Mouse (Mus musculus) heart, embryonic 12.5 days (tissue): ENCODE data around the gene Crnkl1. TPM values are rescaled to one million over a fixed set of nuclear protein-coding genes. Genes with fewer than 3 reads are reported as not detected.

Source experiments
- ATAC-seq: fragments of 200-750 bp; cut with Nextera tagmentation; 2 replicates; pipeline ENCODE4 v1.8.0; 2017; ENCODE audit warnings: moderate TSS enrichment, moderate library complexity; ENCODE audit not compliant: insufficient number of reproducible peaks, low FRiP score
- H3K27ac ChIP-seq: fragments of 300-500 bp; sonication (generic); 2 replicates; pipeline ENCODE4 v1.5.1; 2016; ENCODE audit warnings: mild to moderate bottlenecking, moderate library complexity; ENCODE audit not compliant: poor library complexity, severe bottlenecking
- H3K27me3 ChIP-seq: fragments of 300-500 bp; sonication (generic); replicated peaks from 2 replicates; pipeline ENCODE4 v1.6.1; 2016; ENCODE audit warnings: mild to moderate bottlenecking, moderate library complexity
- H3K36me3 ChIP-seq: fragments of 300-500 bp; sonication (generic); 2 replicates; pipeline ENCODE4 v1.6.1; 2016; ENCODE audit warnings: mild to moderate bottlenecking, moderate library complexity
- H3K4me1 ChIP-seq: fragments of 300-500 bp; sonication (generic); replicated peaks from 2 replicates; pipeline ENCODE4 v1.6.1; 2016; ENCODE audit warnings: mild to moderate bottlenecking
- H3K4me2 ChIP-seq: fragments of 300-500 bp; sonication (generic); 2 replicates; pipeline ENCODE4 v1.6.1; 2016; ENCODE audit warnings: mild to moderate bottlenecking, moderate library complexity
- H3K4me3 ChIP-seq: fragments of 300-500 bp; sonication (generic); 2 replicates; pipeline ENCODE4 v1.5.1; 2016; ENCODE audit warnings: mild to moderate bottlenecking
- H3K9ac ChIP-seq: fragments of 300-500 bp; sonication (generic); 2 replicates; pipeline ENCODE4 v1.6.1; 2016; ENCODE audit warnings: mild to moderate bottlenecking, moderate library complexity
- H3K9me3 ChIP-seq: fragments of 300-500 bp; sonication (generic); replicated peaks from 2 replicates; pipeline ENCODE4 v1.6.1; 2016; ENCODE audit warnings: mild to moderate bottlenecking, moderate library complexity
- WGBS: fragments of 180-500 bp; shearing (Covaris S2); methylation state at CpG from one replicate; pipeline ENCODE4 v1.1.7; 2016; 5-methylcytosine and 5-hydroxymethylcytosine counted together
- polyA plus RNA-seq: library from polyadenylated mRNA; unstranded; fragments of >200 nt; fragmentation: Nextera tagmentation; extraction: Ambion mirVana; gene quantifications from 2 replicates; pipeline ENCODE4 v1.2.1, GENCODE M21; 2016

The Crnkl1 gene
- polyA plus RNA-seq, 1 experiment from 2014 or later, result 19.8 TPM

- no peaks in the 10 kb centered on the region for H3K36me3 ChIP-seq
- H3K9me3 ChIP-seq, result no peaks in the 10 kb centered on the region
- no peaks in the 10 kb centered on the region for H3K4me1 ChIP-seq
- 11% methylated on average over 4 of the region's 4 CpGs for WGBS
- H3K9ac ChIP-seq, result no peak overlapping the region
- no peak overlapping the region for H3K4me3 ChIP-seq
- H3K4me2 ChIP-seq, result no peak overlapping the region
- no peak for ATAC-seq
- no peaks in the 10 kb centered on the region for H3K27me3 ChIP-seq
- no peak overlapping the region for H3K27ac ChIP-seq
Observed at GRCm38 (mm10) chr2:145957450-145957849, 22.6 kb upstream of the Crnkl1 start.

- WGBS, result 76% methylated on average over 5 of the region's 5 CpGs
- Histone ChIP-seq H3K9ac (no peak overlapping the region), H3K4me1 (no peaks in the 10 kb centered on the region), H3K27me3 (no peaks in the 10 kb centered on the region), H3K9me3 (no peaks in the 10 kb centered on the region), H3K4me3 (no peak overlapping the region), H3K27ac (no peak overlapping the region), H3K4me2 (no peak overlapping the region), H3K36me3 (no peaks in the 10 kb centered on the region)
- no peak for ATAC-seq
Observed at GRCm38 (mm10) chr2:145956318-145956717, 21.5 kb upstream of the Crnkl1 start.

GRCm38 (mm10) chr2:145955844-145956243 lies 21.0 kb upstream of the Crnkl1 start:
- Histone ChIP-seq H3K27ac (no peak overlapping the region), H3K9me3 (no peaks in the 10 kb centered on the region), H3K9ac (no peak overlapping the region), H3K4me1 (no peaks in the 10 kb centered on the region), H3K27me3 (no peaks in the 10 kb centered on the region), H3K4me3 (no peak overlapping the region), H3K4me2 (no peak overlapping the region), H3K36me3 (no peaks in the 10 kb centered on the region)
- 81% methylated on average over 10 of the region's 10 CpGs for WGBS
- no peak for ATAC-seq

GRCm38 (mm10) chr2:145952726-145953125 lies 17.9 kb upstream of the Crnkl1 start:
- 85% methylated on average over 5 of the region's 5 CpGs for WGBS

GRCm38 (mm10) chr2:145950239-145950638 lies 15.4 kb upstream of the Crnkl1 start:
- Histone ChIP-seq H3K9ac (no peak overlapping the region), H3K27ac (no peak overlapping the region), H3K4me2 (no peak overlapping the region), H3K36me3 (no peaks in the 10 kb centered on the region), H3K4me3 (no peak overlapping the region), H3K4me1 (no peaks in the 10 kb centered on the region), H3K9me3 (no peaks in the 10 kb centered on the region), H3K27me3 (no peaks in the 10 kb centered on the region)
- 62% methylated on average over 10 of the region's 10 CpGs for WGBS
- ATAC-seq, result no peak

More at GRCm38 (mm10) chr2:145952726-145953125, 17.9 kb upstream of the Crnkl1 start:
- Histone ChIP-seq H3K27ac (no peak overlapping the region), H3K4me2 (no peak overlapping the region), H3K9me3 (no peaks in the 10 kb centered on the region), H3K4me1 (no peaks in the 10 kb centered on the region), H3K27me3 (no peaks in the 10 kb centered on the region), H3K9ac (no peak overlapping the region), H3K36me3 (no peaks in the 10 kb centered on the region), H3K4me3 (no peak overlapping the region)
- no peak for ATAC-seq

- H3K4me2 ChIP-seq, result no peak overlapping the region
- ATAC-seq, result no peak
Observed at GRCm38 (mm10) chr2:145949475-145950068, 14.8 kb upstream of the Crnkl1 start.

GRCm38 (mm10) chr2:145948402-145948954 lies 13.7 kb upstream of the Crnkl1 start:
- no peak overlapping the region for H3K4me3 ChIP-seq
- no peaks in the 10 kb centered on the region for H3K4me1 ChIP-seq
- H3K27me3 ChIP-seq, result no peaks in the 10 kb centered on the region
- H3K36me3 ChIP-seq, result no peaks in the 10 kb centered on the region
- no peaks in the 10 kb centered on the region for H3K9me3 ChIP-seq
- no peak for ATAC-seq
- no peak overlapping the region for H3K4me2 ChIP-seq
- WGBS, result 69% methylated on average over 7 of the region's 7 CpGs
- no peak overlapping the region for H3K9ac ChIP-seq
- H3K27ac ChIP-seq, result no peak overlapping the region

More at GRCm38 (mm10) chr2:145949475-145950068, 14.8 kb upstream of the Crnkl1 start:
- Histone ChIP-seq H3K27me3 (no peaks in the 10 kb centered on the region), H3K27ac (no peak overlapping the region), H3K9me3 (no peaks in the 10 kb centered on the region), H3K4me1 (no peaks in the 10 kb centered on the region), H3K4me3 (no peak overlapping the region), H3K36me3 (no peaks in the 10 kb centered on the region), H3K9ac (no peak overlapping the region)
- 66% methylated on average over 11 of the region's 11 CpGs for WGBS

GRCm38 (mm10) chr2:145944286-145944685 lies 9.5 kb upstream of the Crnkl1 start:
- Histone ChIP-seq H3K4me1 (no peaks in the 10 kb centered on the region), H3K4me2 (no peak overlapping the region), H3K36me3 (no peaks in the 10 kb centered on the region), H3K4me3 (no peak overlapping the region), H3K9ac (no peak overlapping the region), H3K27me3 (no peaks in the 10 kb centered on the region), H3K27ac (no peak overlapping the region), H3K9me3 (no peaks in the 10 kb centered on the region)
- 82% methylated on average over 3 of the region's 3 CpGs for WGBS
- no peak for ATAC-seq

GRCm38 (mm10) chr2:145941403-145941802 lies 6.6 kb upstream of the Crnkl1 start:
- no peaks in the 10 kb centered on the region; the same call in 1 of the 2 replicates for H3K4me1 ChIP-seq
- H3K36me3 ChIP-seq, result no peaks in the 10 kb centered on the region
- no peak for ATAC-seq
- H3K27me3 ChIP-seq, result no peaks in the 10 kb centered on the region
- no peaks in the 10 kb centered on the region for H3K9me3 ChIP-seq
- 55% methylated on average over 3 of the region's 3 CpGs for WGBS
- H3K9ac ChIP-seq, result no peak overlapping the region
- H3K27ac ChIP-seq, result no peak overlapping the region
- no peak overlapping the region for H3K4me2 ChIP-seq
- no peak overlapping the region for H3K4me3 ChIP-seq

GRCm38 (mm10) chr2:145936975-145937374 lies 2.2 kb upstream of the Crnkl1 start:
- Histone ChIP-seq H3K27ac (peak overlapping the region; percentile 48; the same call in 1 of the 2 replicates), H3K4me3 (no peak overlapping the region), H3K4me2 (peak overlapping the region; percentile 24), H3K9me3 (no peaks in the 10 kb centered on the region), H3K27me3 (no peaks in the 10 kb centered on the region), H3K36me3 (peaks cover 5% of the 10 kb centered on the region), H3K9ac (no peak overlapping the region), H3K4me1 (peaks cover 8% of the 10 kb centered on the region)
- no peak for ATAC-seq
- WGBS, result 46% methylated on average over 8 of the region's 8 CpGs

- H3K4me1 ChIP-seq, result no peaks in the 10 kb centered on the region
- 87% methylated on average over 8 of the region's 8 CpGs for WGBS
- H3K9ac ChIP-seq, result no peak overlapping the region
- H3K9me3 ChIP-seq, result no peaks in the 10 kb centered on the region
- no peak for ATAC-seq
- H3K36me3 ChIP-seq, result peaks cover 81% of the 10 kb centered on the region
- no peaks in the 10 kb centered on the region for H3K27me3 ChIP-seq
- no peak overlapping the region for H3K27ac ChIP-seq
- H3K4me3 ChIP-seq, result no peak overlapping the region
- H3K4me2 ChIP-seq, result no peak overlapping the region
Observed at GRCm38 (mm10) chr2:145920941-145921650, 13.7 kb downstream of the Crnkl1 start.
